Mouse (Mus musculus) heart, adult 9 months (tissue): ENCODE results near the gene Esrra.
"Not testable (repeated sequence)": the region's sequence is repeated elsewhere in the genome, so short reads cannot be mapped to it uniquely, and the experiment has no call there.

Experiments
- DNase-seq, 2 experiments: peaks; one replicate each; pipeline ENCODE4 v3.0.0; 2022; ENCODE audit warnings: low spot score in 2 of 2

Esrra gene

DNA sequence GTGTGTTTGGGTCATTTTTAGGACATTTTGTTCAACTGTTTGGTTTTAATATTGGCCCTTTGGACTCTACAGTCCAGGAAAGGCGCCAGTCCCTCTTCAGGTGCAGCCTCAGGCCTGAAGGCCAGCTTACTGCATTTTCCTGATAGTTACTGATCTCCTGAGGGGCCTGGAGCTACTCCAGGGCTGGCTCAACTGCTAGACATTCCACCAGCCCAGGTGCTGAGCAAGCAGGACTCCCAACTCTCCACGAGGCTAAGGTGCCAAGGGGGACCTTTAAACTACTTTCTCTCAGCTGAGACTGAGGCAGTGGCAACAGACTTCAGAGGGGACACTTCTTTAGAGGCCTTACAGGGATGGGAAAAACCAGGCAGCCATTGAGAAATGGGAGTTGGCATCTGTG, 16.8 kb downstream of the Esrra start:
- DNase-seq: no peak

DNA sequence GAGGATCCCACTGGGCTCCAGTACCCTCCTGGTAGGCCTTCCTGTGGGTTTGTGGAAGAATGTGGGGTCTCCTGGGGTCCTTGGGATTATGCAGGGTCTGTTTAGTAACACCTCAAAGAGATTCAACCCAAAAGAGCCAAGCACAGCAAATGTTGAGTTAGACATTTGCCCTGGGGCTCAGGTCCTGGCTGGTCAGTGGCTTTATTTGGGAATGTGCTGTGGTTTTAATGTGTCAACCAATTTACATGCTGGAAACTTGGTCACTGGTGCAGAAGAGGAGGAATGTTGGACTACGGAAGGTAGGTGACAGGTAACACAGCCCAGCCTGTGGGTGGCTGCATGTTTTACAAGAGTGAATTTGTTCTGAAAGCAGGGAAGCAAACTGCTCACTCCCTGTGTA, 18.6 kb downstream of the Esrra start:
- DNase-seq: no peak

DNA sequence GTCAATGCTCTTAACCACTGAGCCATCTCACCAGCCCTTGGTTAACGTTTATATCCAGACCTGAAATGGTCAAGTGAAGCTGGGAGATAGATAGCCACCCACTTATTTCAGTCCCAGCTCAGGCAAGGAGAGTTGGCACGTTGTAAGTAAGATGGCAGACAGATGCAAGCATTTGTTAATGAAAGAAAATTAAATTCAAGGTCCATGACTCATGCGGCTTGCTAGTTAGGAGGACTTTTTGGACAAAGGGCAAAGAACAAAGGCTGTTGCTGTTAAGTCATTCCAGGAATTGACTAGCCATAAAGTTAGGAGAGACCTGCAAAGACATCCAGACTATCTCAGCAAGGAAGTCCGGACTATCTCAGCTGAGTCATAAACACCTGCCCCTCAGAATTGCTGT, 22.0 kb downstream of the Esrra start:
- DNase-seq: no peak

DNA sequence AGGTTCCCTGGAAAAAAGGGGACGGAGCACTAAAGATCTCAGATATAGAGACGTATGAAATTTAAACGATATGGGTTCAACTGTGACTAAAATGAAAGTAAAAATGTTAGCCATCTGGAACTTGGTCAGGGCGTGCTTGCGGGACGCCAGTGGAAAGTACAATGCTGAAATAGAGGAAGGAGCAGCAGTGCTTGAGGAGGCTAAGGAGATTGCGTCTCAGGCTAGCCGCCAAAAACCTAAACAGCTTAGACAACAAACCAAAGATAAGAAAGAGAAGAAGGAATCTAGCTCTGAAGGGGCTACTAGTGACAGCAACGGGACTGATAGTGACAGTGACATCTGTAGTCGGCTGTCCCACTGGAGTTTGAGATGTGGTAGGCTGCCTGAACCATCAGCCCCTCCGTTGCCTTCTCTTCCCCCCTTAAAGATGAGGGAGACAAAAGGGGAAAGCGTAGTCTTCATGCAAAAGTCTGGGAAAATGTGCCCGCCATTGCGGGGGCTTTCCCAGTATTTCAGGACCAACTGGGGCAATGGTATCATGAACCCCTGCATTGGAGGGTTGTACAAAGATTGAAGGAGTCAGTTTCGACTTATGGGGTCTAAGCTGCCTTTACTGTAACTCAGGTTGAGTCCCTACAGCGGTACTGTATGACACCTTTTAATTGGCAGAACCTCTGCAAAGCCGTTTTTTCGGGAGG, 25.9 kb downstream of the Esrra start:
- not testable (repeated sequence) for DNase-seq

DNA sequence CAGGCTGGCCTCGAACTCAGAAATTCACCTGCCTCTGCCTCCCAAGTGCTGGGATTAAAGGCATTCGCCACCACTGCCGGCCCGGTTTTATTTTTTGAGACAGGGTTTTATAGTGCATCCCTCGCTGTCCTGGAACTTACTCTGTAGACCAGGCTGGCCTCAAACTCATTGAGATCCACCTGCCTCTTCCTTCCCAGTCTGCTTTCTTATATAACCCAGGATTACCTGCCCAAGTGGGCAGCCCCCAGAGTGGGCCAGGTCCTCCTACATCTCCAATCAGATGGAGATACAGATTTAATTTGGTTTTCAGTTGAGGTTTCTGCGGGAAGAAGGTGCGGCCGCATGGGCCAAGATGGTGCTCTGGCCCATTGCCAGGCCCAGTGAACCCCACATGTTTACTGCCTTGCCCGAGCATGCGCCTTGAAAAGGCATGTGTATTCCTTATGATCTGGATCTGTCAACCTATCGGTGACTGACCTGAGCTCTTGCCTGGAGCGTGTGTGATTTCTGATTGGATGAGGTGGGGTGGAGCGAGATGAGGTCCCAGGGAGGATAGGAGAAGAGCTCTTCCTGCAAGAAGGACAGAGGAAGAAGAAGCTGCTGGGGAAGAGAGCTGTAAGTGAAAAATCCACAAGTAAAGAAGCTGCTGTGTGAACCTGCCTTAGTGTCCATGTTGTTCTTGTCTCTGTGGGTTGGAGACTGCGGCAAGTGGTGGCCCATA, 27.7 kb downstream of the Esrra start:
- DNase-seq: no peak

DNA sequence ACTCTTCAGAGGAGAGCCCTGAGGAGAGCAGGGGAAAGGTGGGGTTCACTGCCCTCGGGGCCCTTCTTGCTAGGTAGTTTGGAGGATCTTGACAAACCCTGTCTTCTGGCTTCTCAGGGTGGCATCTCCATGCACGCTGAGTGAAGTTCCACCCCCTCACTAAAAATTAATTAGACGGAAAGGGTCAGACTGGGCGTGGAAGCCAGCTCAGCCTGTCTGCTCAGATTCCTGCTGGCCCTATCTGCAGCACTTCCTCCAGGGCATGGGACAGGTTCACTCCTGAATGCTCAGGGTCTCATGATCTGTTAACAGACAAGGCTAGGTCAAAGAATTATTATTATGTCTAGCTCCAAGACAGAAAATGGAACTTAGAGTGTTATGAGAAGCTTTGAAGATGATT, 29.1 kb downstream of the Esrra start:
- no peak for DNase-seq

DNA sequence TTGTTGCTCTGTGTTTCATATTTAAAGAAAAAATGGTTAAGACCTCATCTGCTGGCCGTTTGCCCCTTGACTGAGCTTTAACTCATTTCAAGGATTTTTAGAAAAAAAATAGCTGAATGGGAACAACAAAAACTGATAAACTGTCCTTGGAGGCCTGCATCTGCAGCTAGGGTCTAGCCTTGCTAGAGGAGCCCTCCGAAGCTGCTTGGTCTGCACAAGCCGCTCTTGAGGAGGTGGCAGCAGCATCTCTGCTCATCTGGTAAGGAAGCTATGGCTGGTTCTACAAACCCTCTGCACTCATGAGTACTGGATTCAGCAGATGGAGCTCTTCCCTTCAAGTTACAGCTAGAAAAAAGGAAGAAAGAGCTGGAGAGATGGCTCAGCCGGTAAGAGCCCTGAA, 43.6 kb downstream of the Esrra start:
- no peak for DNase-seq

DNA sequence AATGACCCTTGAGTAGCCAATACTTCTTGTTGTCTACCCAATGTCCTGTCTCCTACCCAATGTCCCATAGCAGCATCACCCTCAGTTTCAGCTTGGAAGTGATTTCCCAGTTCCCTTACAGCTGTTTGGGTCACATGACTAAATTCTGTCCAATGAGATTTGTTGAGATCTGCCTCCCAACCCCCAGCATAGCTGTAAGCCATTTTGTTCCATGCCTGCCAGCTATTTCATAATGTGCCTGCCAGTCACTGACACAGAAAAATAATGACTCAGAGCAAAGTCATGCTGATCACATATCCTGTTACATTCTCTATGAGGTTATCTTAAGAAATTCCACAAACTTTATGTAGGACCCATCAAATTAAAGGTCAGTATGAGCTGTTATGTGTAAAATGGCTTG, 44.8 kb downstream of the Esrra start:
- DNase-seq: no peak

DNA sequence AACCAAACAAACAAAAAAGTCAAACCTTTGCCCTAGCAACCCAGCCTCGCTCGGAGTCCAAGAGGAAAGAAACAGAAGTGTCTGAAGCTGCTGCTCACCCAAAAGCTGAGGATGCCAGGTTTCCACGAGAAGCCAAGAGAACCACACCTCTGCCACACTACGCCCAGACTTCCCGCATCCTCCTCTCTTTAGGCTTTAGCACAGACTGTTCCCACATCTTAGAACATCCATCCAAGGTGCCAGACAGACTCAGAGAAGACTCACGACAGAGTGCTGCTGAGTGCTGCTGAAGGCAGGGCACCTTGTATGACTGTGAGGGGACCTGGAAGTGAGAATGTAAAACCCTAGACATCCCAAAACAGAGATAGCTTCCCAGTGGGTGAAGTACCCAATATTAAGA, 45.8 kb downstream of the Esrra start:
- DNase-seq: no peak

DNA sequence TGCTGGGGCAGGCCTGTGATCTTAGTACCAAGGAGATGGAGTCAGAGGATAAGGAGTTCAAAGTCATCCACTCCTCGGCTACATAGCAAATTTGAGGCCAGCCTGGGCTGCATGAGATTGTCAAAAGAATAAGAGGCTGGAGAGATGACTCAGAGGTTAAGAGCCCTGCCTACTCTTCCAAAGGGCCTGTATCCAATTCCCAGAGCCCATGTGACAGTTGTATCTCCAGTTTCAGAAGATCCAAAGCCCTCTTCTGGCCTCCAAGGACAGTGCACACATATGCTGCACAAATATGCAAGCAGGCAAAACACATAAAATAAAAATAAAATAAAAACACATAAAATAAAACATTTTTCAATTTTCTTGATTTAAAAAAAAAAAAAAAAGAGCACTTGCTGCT, 47.4 kb downstream of the Esrra start:
- DNase-seq: no peak

DNA sequence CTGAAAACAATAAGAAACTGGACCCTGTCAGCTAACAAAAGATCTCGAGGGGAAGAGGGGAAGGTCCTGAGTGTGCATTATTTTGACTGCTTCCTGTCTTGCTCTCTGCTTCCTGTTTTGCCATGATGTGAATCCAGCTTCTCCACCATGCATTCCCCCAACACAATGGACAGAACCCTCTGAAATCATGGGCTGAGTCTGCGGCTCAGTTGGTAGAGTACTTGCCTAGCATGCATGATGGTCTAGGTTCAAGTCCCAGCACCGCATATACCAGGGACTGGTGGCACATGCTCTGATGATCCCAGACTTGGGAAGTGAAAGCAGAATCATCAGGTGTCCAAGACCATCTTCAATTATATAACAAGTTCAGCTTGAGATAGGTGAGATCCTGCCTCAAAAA, 48.9 kb downstream of the Esrra start:
- no peak for DNase-seq

DNA sequence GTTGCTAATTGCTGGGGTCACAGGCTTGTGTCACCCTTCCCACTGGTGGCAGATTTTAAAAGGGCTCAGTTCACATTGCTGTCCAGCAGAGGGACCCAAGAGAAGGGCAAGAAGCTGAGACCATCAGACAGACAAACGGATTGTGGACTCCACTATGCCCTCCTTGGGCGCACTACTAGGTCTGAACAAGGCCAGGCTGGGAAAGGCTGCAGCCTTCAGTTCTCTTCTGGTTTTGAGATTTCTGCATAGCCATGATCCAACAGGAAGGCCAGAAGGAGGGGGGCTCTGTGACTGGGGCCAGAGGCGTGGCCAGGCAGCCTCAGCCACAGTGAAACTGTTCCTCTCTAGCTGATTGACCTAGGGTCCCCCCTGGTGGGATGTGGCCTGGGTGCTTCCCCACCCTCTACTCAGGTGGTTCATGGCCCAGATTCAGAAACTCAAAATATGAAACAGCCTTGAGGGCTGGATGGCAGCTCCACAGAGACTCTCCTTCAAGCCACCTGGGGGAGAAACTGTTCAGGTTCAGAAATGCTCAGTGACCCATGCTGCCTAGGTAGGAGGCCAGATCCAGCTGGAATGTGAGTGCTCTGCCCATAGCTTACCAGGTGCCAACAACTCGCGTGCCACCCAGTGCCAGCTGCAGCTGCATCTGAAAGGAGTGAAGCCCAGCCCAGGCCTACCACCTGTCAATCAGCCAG, 49.9 kb downstream of the Esrra start:
- peak in 1 of 2 experiments; percentile 23 for DNase-seq

DNA sequence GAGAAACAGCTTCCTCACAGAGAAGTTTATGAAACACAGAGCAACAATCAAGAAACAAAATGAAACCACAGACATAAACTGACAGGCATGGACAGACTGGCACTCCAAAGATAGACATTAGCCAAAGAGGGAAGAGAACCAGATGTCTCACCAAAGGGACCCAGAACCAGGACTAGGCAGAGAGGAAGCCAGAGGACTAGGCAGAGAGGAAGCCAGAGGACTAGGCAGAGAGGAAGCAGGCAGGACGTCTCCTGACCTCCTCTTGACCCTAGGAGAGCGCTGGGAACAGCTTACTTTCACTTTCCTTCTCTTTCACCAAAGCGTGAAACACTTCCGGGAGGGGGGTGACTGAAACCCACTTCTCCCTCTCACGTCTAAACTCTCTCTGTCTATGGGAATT, 52.3 kb downstream of the Esrra start:
- peak; percentile 76 to 84 for DNase-seq

DNA sequence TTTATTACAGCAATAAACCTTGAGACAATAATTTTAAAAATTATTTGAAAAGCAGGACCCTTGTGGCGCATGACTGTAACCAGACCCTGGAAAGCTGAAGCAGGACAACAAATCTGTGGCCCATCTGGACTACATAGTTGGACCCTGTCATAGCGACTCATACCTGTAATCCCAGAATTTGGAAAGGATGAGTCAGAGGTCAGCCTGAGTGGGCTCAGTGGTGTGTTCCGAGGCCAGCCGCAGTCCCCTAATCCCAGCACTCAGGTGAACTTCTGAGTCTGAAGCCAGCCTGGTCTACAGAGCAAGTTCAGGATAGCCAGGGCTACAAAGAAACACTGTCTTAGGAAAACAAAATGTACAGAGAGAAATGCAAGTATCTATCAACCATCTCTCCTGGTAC, 60.2 kb downstream of the Esrra start:
- DNase-seq: no peak
